In genomic region chr9:103591962-103592361, GRCm38 (mm10) we compare ENCODE assay signal across 12 mouse cellular contexts.
"Had no signal": no experiment of that assay in that cellular context is flagged by ENCODE, and none has a peak within 500 bp of the region (broad histone marks: within the 10 kb centered on the region; RNA-seq: fewer than 3 reads in every experiment).

No protein-coding gene starts in this region.

- DNase-seq: kidney, postnatal 10 days; kidney, postnatal 4 days; liver; lung, adult 18-20 months; retina, postnatal 1 day; thymus, postnatal 4 days had no signal

- H3K27me3 ChIP-seq: limb, embryonic 12.5 days; midbrain, embryonic 12.5 days; neural tube, embryonic 13.5 days; stomach, embryonic 15.5 days had no signal

- H3K27ac ChIP-seq: limb, embryonic 12.5 days; liver, embryonic 14.5 days; midbrain, embryonic 12.5 days; neural tube, embryonic 13.5 days; stomach, embryonic 15.5 days had no signal

- H3K4me3 ChIP-seq: limb, embryonic 12.5 days; midbrain, embryonic 12.5 days; neural tube, embryonic 13.5 days; stomach, embryonic 15.5 days had no signal

- H3K4me1 ChIP-seq: stomach, embryonic 15.5 days had no signal

- ATAC-seq: midbrain, embryonic 16.5 days had no signal
